Mouse (Mus musculus): Measurements from ENCODE around the gene Srpx. TPM values are rescaled to one million over a fixed set of nuclear protein-coding genes. Genes with fewer than 3 reads are reported as not detected.

Srpx gene
- polyA plus RNA-seq, 1 experiment from 2014 or later = 18.2 TPM

DNA sequence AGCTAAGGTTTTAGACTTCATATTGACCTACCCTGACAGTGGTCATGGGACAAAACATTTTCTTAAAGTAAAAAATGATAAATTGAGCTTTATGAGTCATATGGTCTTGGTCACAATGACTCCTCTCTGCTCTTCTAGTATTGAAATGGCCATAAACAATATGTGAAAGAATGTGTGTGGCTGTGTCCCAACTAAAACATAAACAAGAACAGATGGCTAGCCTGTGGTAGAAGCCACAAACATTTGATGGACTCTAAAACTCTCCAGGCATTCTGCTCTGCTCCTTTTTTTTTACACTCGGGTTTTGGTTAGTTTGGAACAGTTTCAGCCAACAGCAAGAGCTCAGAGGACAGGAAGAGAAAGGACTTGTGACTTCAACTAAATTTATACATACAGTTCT is 111.6 kb downstream of the Srpx start:
- Histone ChIP-seq H3K4me2 (ENCODE audit: low read depth, low read length) (no peak overlapping the region), H3K27me3 (replicated peaks; ENCODE audit: control insufficient read depth, insufficient read depth, low read length) (no peaks in the 10 kb centered on the region), H3K9ac (ENCODE audit: low read depth, low read length) (no peak overlapping the region), H3K27ac (ENCODE audit: low read length) (no peak overlapping the region), H3K9me3 (ENCODE audit: control insufficient read depth, low read length) (no peaks in the 10 kb centered on the region), H3K36me3 (ENCODE audit: control insufficient read depth, insufficient read depth, low read length) (no peaks in the 10 kb centered on the region), H3K4me3 (ENCODE audit: low read length) (no peak overlapping the region), H3K4me1 (ENCODE audit: control insufficient read depth, insufficient read depth, low read length) (no peaks in the 10 kb centered on the region)
- WGBS = 48% methylated on average over 1 of the region's 1 CpGs
- ATAC-seq = no peak

DNA sequence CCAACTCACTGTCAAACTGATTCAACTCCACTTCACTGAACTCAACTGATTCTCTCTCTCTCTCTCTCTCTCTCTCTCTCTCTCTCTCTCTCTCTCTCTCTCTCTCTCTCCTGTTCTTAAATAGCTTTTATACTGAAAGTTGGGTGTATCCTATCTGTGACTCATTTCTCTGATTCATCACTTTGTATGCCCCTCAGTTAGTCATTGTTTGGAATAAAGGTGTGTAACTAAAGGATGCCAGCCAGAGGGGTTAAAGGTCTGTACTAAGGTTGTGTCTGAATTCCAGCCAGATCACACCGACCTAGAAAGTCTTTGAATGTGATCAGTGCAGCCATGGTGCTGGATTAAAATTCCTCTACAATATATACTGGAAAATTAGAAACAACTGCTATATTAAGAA is 116.8 kb downstream of the Srpx start:
- H3K36me3 ChIP-seq (ENCODE audit: control insufficient read depth, insufficient read depth, low read length) = no peaks in the 10 kb centered on the region
- WGBS = 69% methylated on average over 1 of the region's 1 CpGs
- no peak overlapping the region for H3K4me3 ChIP-seq (ENCODE audit: low read length)
- no peaks in the 10 kb centered on the region for H3K9me3 ChIP-seq (ENCODE audit: control insufficient read depth, low read length)
- ATAC-seq = no peak
- H3K4me1 ChIP-seq (ENCODE audit: control insufficient read depth, insufficient read depth, low read length) = no peaks in the 10 kb centered on the region
- H3K9ac ChIP-seq (ENCODE audit: low read depth, low read length) = no peak overlapping the region
- H3K27me3 ChIP-seq (replicated peaks; ENCODE audit: control insufficient read depth, insufficient read depth, low read length) = no peaks in the 10 kb centered on the region
- no peak overlapping the region for H3K27ac ChIP-seq (ENCODE audit: low read length)
- no peak overlapping the region for H3K4me2 ChIP-seq (ENCODE audit: low read depth, low read length)

Other genes with a start within 250 kb of the Srpx start
- 1.3 and 1.4 TPM in 2 replicates for gene Sytl5, start 232.1 kb downstream of the Srpx start, polyA plus RNA-seq (2015; fragmentation: Nextera tagmentation; extraction: Ambion mirVana)
- 8.9 and 11.1 TPM in 2 replicates for gene Rpgr, start 99.2 kb upstream of the Srpx start, polyA plus RNA-seq (2015; fragmentation: Nextera tagmentation; extraction: Ambion mirVana)
- 87.6 and 103 TPM in 2 replicates for gene Otc, start 134.6 kb upstream of the Srpx start, polyA plus RNA-seq (2015; fragmentation: Nextera tagmentation; extraction: Ambion mirVana)

Data from intestine, embryonic 16.5 days (tissue).